Mouse (Mus musculus): ENCODE data around the gene Sbds. TPM values are rescaled to one million over a fixed set of nuclear protein-coding genes. Genes with fewer than 3 reads are reported as not detected.

Gene Sbds
- total RNA-seq, 2 experiments from 2014 or later = 76.5 to 81.9 TPM

- no peak for DNase-seq (ENCODE audit: low spot score in 2 of 2)
- Histone ChIP-seq H3K4me3 (no peak overlapping the region), H3K27ac (no peak overlapping the region)
- no peak for TF ChIP-seq CTCF (conservative IDR thresholded peaks at IDR 0.05)
Measured at GRCm38 (mm10) chr5:130241426-130241825, 13.9 kb downstream of the Sbds start.

DNA sequence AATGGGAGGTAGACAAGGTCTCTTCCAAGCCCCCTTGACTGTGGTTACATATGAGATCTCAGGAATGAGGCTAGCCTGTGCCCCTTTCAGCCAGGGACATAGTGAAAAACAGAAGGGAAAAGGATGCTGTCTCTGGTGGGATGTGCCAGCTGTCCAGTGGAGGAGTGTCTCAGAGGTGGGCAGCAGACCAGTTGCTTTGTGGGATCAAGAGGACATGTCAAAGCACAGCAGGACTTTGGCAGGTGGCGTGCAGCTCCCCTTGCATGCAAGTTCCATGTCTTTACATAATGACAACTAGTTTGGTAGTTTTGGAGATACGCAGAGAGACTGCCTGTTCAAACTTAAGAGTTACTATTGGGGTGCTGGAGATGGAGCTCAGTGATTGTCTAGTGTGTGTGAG lies 15.5 kb downstream of the Sbds start:
- Histone ChIP-seq H3K27ac (no peak overlapping the region), H3K4me3 (no peak overlapping the region)
- no peak for DNase-seq (ENCODE audit: low spot score in 2 of 2)
- no peak for TF ChIP-seq CTCF (conservative IDR thresholded peaks at IDR 0.05)

DNA sequence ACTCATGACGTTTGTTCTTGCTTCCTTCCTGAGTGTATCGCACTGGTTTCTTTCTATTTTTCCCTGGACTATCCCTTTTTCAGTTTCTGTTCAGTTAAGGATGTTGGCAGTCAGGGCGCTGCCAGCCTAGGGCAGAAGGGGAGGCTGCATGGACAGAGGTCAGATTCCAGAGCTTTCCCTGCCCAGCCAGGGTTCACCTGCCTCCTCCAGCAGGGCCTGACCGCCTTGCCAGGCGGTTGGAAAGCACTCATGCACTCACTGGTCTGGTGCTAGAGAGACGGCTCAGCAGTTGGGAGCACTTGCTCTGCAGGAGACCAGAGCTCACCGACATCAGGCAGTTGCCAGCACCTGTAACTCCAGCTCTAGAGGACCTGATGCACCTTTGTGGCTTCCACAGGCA lies 16.1 kb downstream of the Sbds start:
- no peak overlapping the region for H3K4me3 ChIP-seq
- no peak for DNase-seq (ENCODE audit: low spot score in 2 of 2)
- TF ChIP-seq CTCF (conservative IDR thresholded peaks at IDR 0.05) = no peak
- no peak overlapping the region for H3K27ac ChIP-seq

- no peak overlapping the region for H3K27ac ChIP-seq
- DNase-seq (ENCODE audit: low spot score in 2 of 2) = no peak
- no peak for TF ChIP-seq CTCF (conservative IDR thresholded peaks at IDR 0.05)
- no peak overlapping the region for H3K4me3 ChIP-seq
Measured at GRCm38 (mm10) chr5:130236302-130236701, 19.0 kb downstream of the Sbds start.

DNA sequence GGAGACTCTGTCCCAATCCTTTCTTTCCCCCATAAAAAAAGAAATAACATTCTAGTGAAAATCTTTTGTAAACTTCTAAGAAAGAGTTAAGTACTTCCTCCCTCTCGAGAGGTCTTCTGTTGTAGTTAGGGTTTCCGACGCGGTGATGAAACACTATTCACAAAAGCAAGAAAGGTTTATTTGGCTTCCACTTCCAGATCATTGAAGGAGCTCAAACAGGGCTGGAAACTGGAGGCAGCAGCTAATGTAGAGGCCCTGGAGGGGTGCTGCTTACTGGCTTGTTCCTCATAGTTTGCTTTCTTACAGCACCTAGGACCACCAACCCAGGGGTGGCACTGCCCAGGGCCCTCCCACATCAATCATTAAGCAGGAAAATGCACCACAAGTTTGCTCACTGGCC lies 27.2 kb downstream of the Sbds start:
- no peak for TF ChIP-seq CTCF (conservative IDR thresholded peaks at IDR 0.05)
- H3K4me3 ChIP-seq = no peak overlapping the region
- no peak for DNase-seq (ENCODE audit: low spot score in 2 of 2)
- no peak overlapping the region for H3K27ac ChIP-seq

DNA sequence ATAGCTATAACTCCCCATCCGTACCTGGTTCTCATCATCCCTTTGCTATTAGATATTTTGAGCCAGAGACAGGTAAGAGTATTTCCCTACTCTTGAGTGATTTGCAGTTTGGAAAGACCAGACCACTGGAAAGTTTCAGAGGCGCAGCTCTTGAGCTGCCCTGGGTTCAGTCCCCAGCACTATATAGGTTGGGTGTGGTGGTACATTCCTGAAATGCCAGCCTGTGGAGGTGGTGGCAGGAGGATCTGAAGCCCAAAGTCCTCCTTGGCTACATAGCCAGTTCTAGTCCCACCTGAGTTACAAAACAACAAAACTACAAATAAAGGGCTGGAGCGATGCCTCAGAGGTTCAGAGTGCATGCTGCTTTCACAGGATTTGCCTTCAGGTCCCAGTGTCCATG lies 28.5 kb downstream of the Sbds start:
- TF ChIP-seq CTCF (conservative IDR thresholded peaks at IDR 0.05) = no peak
- no peak for DNase-seq (ENCODE audit: low spot score in 2 of 2)
- H3K4me3 ChIP-seq = no peak overlapping the region
- no peak overlapping the region for H3K27ac ChIP-seq

DNA sequence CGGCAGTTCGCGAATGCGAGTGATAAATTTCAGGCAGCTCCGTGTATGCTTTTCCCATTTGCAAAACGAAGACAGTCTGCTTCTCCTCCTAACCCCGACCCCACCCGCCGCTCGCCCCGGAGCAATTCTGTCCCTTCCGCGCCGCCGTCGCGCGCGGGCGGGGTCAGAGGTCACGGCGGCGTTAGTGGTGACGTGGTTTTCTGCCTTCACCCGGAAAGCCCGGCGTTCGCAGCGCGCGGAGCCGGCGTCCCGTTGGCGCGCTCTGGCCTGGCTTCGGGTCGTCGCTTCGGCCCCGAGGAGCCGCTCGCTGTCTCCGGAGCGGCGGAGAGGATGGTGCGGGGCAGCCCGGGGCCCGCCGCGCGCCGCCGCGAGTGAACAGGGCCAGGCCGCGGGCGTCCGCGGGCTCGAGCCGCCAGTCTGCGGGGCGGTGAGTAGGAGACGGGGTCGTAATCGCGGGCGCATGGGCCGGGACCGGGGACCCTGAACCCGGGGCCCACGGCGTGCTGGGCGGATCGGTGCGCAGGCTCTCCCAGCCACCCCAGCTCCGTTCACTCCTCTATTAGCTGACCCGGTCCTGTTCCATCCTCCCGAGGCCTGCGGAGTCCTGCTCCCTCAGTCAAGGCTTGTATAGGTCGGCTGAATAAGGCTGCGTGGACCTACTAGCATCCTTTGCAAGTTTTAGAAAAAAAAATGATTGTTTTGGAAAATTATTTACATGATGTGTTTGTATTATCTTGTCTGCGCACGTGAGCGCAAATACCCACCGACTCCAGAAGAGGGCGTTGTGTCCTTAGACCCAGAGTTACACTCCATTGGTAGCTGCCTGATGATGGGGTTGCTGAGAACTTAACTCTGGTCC lies 33.0 kb downstream of the Sbds start:
- peak overlapping the region; percentile 98 for H3K4me3 ChIP-seq
- H3K27ac ChIP-seq = peak overlapping the region; percentile 95
- TF ChIP-seq CTCF (conservative IDR thresholded peaks at IDR 0.05) = peak; percentile 67
- DNase-seq (ENCODE audit: low spot score in 2 of 2) = peak; percentile 90 to 97

- TF ChIP-seq CTCF (conservative IDR thresholded peaks at IDR 0.05) = no peak
- DNase-seq (ENCODE audit: low spot score in 2 of 2) = no peak
- Histone ChIP-seq H3K27ac (peak overlapping the region; percentile 95), H3K4me3 (peak overlapping the region; percentile 98)
Measured at GRCm38 (mm10) chr5:130221760-130222145, 33.6 kb downstream of the Sbds start.

GRCm38 (mm10) chr5:130221316-130221715 lies 34.0 kb downstream of the Sbds start:
- Histone ChIP-seq H3K4me3 (peak overlapping the region; percentile 98), H3K27ac (peak overlapping the region; percentile 95)
- no peak for DNase-seq (ENCODE audit: low spot score in 2 of 2)
- no peak for TF ChIP-seq CTCF (conservative IDR thresholded peaks at IDR 0.05)

DNA sequence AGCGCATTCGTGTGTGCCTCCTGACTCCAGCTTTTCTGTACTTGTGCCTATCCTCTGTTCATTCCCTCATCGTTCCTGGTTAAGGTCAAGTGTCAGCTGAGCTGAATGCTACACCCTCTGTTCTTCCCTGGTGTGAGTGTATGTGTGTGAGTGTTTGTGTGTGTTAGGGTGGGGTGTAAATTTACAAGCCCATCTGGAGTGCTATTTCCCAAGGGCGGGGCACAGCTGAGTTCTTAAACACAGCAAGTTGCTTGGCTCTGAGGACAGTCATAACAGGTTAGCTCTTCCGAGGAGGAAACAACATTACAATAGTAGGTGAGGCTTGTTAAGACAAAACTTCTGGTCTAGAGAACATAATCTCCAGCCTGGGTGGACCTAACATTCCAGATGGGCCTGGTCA lies 37.0 kb downstream of the Sbds start:
- DNase-seq (ENCODE audit: low spot score in 2 of 2) = no peak
- Histone ChIP-seq H3K27ac (no peak overlapping the region), H3K4me3 (no peak overlapping the region)
- TF ChIP-seq CTCF (conservative IDR thresholded peaks at IDR 0.05) = no peak

- no peak for DNase-seq (ENCODE audit: low spot score in 2 of 2)
- no peak for TF ChIP-seq CTCF (conservative IDR thresholded peaks at IDR 0.05)
- Histone ChIP-seq H3K27ac (no peak overlapping the region), H3K4me3 (no peak overlapping the region)
Measured at GRCm38 (mm10) chr5:130217406-130217805, 37.9 kb downstream of the Sbds start.

GRCm38 (mm10) chr5:130216781-130217180 lies 38.5 kb downstream of the Sbds start, which contains the start of gene Tmem248:
Tmem248 (plus strand) TSS chr5:130217081.
- DNase-seq (ENCODE audit: low spot score in 2 of 2) = no peak
- TF ChIP-seq CTCF (conservative IDR thresholded peaks at IDR 0.05) = peak; percentile 48
- no peak within 1 kb of the TSS for H3K4me3 ChIP-seq

GRCm38 (mm10) chr5:130212956-130213355 lies 42.4 kb downstream of the Sbds start:
- TF ChIP-seq CTCF (conservative IDR thresholded peaks at IDR 0.05) = no peak
- Histone ChIP-seq H3K4me3 (no peak overlapping the region), H3K27ac (no peak overlapping the region)
- no peak for DNase-seq (ENCODE audit: low spot score in 2 of 2)

More at GRCm38 (mm10) chr5:130216781-130217180, 38.5 kb downstream of the Sbds start, which contains the start of gene Tmem248:
- no peak within 1 kb of the TSS for H3K27ac ChIP-seq

DNA sequence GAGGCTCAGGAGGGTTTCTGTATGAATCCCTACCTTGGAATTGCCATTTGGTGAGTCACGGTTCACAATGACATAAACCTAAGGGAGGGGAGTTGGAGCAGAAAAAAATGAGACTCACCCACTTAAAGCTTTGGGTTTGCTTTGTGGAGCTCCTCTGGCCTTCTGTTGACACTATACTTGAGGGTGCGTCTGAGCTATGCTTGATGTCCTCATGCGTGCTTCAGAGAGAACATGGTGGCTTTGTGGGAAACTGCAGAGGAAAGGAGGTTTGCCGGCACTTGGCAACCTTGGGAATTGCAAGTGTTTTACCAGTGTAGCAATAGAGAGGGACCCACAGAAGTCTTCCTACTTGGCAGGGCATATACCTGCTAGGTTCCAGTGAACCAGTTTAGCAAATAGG lies 48.0 kb downstream of the Sbds start:
- Histone ChIP-seq H3K27ac (no peak overlapping the region), H3K4me3 (no peak overlapping the region)
- DNase-seq (ENCODE audit: low spot score in 2 of 2) = no peak
- no peak for TF ChIP-seq CTCF (conservative IDR thresholded peaks at IDR 0.05)
